Mouse (Mus musculus) right cerebral cortex, adult 18-20 months (tissue): ENCODE measurements at regions not wholly inside any gene's neighbourhood (a gene's known extent, or its start where the extent isn't known, plus 50 kb on each side); places are given as distances from the start of the nearest gene placed in this dataset.

Experiments
- DNase-seq: peaks from one replicate; pipeline ENCODE4 v3.0.0; 2022; ENCODE audit warnings: mixed read lengths

DNA sequence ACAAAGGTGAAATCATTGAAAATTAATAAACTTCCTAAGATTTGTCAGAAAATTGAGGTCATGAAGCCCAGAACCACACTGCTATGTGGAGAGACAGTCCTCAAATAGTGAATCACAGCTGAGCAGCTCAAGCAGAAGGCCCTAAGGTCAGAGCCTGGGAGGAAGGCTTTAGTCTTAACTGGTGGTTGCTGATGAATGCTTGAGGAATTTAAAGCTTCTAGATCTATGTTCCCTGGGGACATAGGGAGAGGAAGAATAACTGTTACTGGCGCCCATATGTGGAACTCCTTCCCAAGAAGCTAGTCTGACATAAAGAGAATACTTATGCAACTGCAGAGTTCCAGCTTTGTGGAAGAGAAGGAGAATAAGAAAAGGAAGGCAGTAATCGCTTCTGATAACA, 919.5 kb downstream of the D3Ertd751e start:
- no peak for DNase-seq

DNA sequence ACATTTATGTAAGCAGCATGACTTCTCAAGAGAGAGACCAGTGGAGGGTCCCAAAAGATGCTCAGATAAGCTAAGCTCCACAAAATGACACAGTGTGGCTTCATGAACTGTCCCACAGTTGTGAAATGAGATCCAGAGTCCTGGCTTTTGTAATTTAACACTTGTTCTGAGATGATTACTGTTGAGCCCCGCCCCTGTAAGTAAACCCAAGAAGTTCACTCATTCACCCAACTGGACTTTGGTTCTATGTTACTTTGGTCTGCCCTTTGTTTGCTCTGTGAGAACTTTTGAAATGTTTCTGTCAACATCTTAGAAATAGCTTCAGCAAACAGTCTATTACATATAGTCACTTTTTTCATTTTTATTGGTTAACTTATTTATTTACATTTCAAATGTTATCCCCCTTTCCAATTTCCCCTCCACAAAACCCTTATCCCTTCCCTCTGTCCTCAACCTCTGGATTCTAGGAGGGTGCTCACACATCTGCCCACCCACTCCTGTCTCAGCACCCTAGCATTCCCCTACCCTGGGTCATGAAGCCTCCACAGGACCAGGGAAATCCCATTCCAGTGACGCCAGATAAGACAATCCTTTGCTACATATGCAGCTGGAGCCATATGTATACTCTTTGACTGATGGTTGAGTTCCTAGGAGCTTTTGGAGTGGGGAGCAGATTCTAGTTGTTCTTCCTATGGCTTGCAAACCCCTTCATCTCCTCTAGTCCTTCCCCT, 934.4 kb downstream of the D3Ertd751e start:
- DNase-seq, result no peak

DNA sequence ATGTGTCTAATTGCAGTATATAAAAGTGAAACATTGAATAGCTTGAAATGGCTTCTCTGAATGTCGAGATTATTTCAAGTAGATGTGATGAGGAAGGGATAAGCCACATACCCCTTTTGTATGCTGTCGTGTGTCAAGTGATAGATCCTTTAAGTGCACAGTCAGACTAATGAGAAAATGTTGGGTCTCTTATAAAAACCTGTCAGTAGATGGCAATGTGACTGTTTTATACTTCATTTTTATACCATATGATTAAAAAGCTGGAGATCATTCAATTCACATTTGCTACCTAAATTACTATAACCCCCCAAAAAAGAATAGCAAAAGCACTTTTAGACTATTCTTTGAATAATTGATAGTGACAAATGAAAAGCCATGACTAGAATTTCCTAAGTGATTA, 952.3 kb downstream of the D3Ertd751e start:
- no peak for DNase-seq

DNA sequence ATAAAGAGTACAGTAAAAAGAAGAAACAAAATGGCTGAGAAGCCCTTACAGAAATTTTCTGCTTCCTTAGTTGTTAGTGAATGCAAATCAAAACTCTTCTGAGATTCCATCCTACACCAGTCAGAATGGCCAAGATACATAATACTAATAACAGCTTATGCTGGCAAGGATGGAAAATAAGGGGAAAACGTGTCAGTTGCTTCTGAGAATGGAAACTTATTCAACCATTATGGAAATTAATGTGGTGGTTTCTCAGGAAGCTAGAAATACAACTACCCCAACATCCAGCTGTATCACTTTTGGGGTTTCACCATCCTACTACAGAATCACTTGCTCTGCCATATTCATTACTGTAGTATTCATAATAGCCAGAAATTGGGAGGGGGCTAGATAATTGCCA, 996.5 kb downstream of the D3Ertd751e start:
- no peak for DNase-seq

DNA sequence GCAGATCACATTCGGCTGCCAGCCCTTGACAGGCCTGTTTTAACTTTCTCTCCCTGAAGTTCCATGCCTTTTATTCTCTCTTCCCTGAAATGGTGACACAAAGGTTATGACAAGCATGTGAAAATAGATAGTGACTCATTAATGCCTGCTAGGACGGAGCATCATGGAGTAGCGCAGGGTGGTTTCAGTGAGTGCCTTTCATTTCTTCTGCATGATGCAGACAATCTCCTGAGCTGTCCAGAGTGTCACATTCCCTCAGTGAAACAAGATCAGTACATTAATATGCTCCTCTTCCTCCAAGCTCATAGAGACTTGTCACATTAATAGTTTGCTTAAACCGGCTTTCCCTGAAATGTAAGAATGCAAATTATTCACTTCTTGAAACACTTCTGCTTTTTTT, 1010.7 kb downstream of the D3Ertd751e start:
- no peak for DNase-seq

DNA sequence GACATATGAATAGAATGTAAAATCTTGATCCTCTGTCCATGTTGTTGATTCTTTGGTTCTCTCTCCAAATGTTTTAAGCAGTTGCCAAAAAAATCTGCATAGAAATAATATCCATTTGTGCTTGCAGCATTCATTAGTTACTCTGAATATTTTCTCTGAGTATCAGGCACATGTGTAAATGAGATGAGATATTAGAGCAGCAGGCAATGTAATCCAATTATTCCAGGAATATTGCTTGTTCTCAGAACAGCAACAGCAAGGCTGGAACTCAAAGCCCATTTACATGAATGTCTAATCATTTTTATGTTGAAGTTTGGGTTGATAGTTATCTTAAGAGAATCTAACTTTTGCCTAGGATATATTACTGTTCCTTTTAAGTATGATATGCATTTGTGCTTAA, 1014.9 kb downstream of the D3Ertd751e start:
- no peak for DNase-seq

DNA sequence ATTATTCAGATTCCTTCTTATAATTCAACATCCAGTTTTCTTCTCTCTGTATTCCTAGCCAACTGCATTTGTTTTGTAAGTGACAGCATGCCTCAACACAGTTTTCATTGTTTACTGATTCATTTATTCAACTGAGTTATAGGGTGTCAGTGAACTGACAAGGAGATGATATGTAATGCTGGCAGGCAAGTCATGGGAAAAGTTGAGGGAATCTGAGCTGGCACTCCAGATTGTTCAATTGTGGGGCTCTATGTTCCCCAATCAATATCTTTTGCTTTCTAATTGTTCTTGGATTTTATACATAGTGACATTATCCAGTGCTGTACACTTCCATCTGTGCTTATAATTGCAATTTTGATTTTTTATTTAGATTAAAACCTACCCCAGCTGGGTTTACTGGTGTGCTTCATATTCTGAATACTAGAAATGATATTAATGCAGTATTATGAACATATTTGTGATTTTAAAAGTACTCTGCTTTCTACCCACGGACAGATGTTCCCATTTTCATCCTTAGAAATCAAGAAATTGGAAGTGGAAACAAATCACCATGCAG, 1015.5 kb downstream of the D3Ertd751e start:
- no peak for DNase-seq

DNA sequence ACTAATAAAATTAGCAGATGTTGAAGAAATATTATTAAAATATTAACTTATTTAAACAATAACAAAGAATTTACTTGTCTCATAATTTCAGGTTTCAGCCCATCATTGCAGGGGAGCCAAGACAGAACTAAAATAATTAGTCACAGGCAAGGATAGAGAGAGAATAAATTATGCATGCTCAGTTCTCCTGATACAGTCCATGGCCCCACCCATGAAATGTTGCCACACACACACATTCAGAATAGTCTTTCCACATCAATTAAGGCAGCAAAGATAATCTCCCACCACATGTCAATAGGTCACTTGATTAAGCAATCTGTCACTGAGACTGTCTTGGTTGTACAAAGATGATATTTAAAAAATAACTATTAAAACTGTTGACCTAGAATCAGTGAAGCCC, 1019.8 kb downstream of the D3Ertd751e start:
- DNase-seq, result no peak

DNA sequence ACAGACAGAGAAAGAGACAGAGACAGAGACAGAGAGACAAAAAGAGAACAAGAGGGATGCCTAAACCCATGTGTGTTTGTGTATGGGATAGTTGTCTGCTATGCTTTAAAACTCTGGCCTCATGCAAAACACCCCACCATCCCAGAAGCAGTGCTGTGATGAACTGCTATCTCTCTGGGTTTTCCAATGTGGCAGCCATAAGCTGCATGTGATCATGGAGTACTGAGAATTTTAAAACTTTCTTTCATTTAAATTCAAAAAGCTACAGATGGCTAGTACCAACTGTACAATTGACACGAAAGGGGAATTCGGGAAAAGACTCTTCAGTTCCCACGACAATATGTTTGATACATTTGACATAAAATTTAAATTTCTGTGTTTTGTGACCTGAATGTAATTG, 1041.1 kb downstream of the D3Ertd751e start:
- DNase-seq, result no peak

DNA sequence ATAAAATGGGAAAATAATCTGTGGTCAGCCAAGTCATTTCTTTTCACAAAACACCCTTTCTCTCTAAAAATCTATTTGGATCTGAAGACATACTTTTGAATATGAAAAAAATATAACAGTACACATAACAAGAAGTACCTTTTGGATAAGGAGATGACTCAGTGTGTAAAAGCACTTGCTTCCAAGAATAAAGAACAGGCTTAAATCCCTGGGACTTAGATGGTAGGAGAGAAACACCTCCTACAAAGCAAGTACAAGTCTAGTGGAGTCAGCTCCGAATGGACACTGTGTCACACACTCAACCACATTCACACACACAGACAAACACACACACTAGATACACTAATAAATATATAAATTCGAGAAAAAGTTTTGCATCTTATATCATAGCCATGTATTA, 1041.8 kb downstream of the D3Ertd751e start:
- DNase-seq, result peak; percentile 5

DNA sequence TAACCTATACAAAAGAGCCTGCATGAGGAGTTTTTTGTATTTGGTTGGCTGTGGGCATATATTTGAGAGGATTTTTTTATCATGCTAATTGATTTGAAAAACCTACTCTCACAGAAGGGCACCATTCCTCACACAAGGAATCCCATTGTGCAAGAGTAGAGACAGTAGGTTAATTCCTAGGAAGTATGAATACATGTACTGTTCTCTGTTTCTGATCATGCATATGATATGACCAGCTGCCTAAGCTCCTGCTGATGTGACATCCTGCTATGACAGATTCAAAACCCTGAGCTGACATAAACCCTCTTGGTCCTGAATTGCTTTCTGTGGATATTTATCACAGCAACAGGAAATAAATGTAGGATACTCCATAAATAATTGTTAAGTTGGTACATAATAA, 1048.0 kb downstream of the D3Ertd751e start:
- DNase-seq, result no peak

DNA sequence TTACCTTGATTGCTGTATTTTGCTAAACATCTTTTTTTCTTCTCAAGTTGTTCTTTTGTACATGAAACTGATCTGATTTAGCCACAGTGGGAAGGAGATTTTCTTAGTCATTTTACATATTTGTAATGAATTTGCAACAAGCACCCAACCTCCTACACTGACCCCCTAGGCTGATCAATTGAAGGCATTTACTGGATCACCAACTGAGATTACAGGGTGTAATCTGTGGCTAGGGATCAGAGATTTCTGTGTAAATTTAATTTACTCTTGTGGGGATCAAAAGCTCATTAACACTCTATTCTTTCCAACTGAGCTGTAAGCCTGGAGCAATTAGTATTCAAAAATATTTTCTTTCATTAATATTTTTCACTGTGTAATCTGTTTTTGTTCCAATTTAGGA, 1049.5 kb downstream of the D3Ertd751e start:
- no peak for DNase-seq

DNA sequence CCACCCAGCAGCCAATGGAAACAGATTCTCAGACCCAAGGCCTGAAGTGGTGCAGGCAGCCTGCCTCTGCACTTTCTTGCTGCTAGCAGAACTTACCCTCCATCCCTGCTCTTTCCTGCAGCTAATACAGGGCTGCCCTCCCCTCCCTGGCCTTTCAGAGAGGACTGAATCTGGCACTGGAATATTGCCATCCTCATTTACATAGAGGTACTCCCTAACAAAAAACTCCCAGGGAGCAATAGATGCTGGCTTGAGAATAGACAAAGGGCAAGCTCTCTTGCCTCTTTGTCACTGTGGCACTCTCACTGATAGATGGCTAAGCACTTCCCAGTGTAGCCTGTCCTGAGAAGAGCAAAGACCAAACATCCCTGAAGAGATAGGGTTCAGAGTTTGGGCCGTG, 1088.0 kb downstream of the D3Ertd751e start:
- DNase-seq, result no peak

DNA sequence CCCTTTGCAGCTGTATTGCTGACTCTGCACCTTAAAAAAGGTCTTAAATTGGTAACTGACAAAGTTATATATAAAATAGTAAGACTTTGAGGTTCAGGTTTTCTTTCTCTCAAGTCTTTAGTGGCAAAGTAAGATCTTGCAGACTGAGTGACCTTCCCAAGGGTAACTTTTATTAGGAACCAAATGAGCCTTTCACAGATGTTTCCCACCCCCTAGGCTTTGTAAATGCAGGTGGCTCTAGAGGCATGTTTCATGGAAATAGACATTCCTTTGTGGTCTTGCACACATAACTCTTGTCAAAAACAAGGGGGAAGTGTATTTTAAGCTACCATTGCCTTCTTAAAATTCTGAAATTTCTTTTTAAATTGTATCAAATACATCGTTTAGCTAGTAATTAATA, 1125.0 kb downstream of the D3Ertd751e start:
- no peak for DNase-seq

DNA sequence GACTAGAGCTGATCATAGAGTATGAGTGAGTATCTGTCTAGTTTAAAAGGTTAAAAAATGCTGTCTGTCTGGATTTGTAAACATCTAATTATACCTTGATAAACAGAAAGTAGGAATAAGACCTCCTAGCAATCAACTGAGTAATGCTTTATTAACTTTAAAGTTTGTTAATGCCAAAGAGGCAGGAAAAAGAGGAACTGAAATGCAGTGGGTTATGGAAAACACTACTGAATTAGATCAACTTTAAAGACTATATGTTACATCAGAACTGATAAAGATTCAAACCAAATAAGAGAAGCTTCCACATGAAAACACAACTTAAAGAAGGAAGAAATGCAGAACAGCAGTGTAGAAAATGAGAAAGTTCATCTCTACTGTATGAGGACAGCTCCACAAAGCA, 1136.6 kb downstream of the D3Ertd751e start:
- DNase-seq, result no peak

DNA sequence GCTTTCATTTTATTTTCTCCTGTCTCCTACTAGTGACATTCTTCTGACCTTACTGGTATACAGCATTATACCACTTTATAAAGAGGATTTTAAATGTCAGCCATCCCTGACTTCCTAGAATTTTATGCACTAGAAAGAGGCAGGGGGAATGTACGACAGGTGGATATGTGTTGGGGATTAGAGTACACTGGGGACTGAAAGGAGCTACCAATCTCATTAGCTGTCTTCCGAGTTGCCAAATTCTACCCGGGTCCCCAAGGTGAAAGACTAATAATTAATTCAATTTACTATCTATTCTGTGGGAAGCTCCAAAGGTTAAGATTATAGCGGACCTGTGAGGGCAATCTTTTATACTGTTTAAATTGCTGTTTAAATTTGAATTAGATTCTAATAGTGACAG, 1142.1 kb downstream of the D3Ertd751e start:
- DNase-seq, result no peak

DNA sequence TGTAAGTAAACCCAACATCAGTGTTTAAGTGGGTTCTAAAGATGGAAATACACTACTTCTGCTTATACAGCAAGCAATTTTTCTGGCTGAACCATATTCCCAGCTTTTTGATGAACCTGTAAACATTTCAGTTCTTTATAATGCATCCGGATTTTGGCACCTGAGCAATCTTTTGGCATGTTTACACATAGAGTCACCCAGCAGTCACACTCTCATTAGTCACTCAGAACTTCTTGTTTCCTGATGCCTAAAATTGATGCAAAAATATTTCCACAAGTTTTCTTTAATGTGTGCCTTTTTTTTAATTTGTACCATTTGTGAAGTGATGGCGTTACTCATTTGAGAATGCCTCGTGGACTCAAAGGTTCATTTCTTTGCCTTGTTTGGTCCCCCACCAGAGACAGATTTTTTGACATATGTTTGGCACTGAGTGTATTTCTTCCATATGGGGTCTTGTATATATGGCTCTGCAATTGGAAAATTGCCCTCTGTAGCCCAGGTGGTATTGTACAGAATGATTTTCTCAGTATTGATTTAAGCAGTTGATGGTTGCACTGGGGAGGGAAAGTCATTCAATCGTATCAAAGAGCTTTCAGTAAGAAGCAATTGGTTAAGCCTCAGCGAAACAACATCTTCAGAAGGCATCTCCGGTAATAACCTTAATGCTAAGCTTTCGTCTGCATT, 1149.7 kb downstream of the D3Ertd751e start:
- DNase-seq, result no peak

DNA sequence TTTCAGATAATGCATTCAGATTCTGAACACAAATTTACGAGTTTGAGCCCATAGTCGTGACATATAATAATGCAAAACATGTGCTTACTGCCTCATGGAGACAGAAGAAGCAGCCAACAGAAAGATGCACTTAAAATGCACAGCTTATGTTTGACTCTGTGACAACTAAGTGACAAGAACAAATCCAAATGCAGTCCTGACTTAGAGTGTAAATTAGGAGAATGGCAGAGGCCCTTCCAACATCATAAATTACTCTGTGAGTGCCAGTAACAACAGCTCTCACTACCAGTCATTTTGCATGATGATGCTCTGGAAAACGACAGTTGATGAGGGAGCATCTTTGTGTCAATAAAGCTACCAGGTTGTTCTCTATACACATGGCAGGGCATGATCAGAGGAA, 1153.4 kb downstream of the D3Ertd751e start:
- no peak for DNase-seq

DNA sequence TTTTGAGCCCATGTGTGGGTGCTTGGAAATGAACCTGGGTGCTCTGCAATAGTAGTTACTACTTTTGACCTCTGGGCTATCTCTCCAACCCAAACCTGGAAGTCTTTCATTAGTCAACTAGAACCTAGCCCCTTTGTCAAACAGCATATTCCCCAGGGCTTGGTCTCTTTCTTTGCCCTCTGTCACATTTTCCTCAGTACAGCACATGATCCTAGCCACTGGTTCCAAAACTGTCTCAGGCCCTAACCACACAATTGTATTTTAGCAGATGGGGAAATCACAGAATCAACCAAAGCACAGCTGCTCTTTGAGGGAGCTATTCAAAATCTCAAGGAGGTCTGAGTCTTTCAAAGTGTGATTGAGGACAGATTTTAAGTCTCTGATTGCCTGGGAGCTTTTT, 1155.5 kb downstream of the D3Ertd751e start:
- no peak for DNase-seq

DNA sequence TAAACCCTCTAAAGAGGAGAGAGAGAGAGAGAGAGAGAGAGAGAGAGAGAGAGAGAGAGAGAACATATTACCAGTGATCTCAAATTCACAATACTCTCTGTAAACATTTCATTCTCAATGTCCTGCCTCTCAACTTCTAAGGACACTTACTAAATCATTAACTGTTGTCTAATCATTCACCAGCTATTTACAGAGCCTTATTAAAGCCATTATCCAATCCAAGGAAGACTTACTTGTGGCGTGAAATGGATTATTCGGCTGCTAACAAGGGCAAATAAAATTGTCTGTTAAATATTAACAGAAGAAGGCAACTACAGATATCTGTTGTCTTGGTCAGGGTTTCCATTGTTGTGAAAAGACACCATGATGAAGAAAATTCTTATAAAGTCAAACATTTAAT, 1156.5 kb downstream of the D3Ertd751e start:
- DNase-seq, result no peak

DNA sequence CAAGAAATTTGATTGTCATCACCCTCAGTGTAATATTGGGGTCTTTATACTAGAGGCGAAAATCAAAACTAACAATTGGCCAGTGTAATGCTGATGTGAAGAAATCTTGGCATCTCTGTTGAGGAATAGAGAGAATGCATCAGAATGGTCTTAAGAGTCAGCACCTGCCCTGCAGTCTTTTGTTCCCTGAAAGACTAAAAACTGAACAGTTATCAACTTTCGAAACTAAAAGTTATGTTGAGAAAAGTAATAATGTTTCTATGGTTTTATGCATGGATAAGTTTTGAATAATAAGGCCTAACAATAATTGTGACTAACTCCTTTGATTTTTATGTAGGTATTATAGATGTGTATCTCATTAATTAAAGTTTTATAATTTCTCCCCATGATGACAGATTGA, 1158.6 kb downstream of the D3Ertd751e start:
- no peak for DNase-seq

DNA sequence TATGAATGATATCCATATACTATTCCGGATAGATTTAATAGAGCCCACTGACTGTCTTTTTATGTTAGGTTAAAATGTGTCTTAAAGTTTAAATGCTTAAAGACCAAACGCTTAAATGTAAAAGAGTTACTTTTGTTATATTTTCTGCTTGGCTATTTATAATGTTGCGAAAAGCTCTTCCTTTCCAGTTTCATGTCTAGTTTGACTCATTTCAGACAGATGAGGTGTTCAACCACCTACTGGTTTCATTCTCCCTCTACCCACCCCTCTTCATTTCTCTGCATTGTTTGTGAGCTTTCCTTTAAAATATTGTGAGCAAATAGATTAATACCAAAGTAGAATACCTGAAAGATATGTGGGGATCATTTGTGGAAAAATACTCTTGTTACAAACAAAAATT, 1163.8 kb downstream of the D3Ertd751e start:
- DNase-seq, result no peak

DNA sequence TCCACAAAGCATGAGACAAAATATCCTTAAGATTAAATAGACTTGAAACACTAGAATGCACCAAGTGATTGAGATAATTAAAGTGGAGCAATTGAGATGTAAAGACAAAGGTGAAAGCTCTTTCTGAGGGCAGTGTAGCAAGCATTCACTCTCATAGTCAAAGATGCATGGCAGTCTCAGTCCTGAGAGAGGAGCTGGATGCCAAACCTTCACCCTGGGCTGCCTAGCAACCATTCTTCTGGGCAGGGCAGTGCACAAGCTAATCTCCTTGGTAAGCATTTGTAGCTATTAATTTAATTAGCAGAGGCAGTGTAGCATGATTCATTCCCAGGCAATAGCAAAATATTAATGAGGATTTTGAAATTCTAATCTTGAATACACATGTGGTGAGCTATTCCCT, 1166.0 kb downstream of the D3Ertd751e start:
- DNase-seq, result no peak

DNA sequence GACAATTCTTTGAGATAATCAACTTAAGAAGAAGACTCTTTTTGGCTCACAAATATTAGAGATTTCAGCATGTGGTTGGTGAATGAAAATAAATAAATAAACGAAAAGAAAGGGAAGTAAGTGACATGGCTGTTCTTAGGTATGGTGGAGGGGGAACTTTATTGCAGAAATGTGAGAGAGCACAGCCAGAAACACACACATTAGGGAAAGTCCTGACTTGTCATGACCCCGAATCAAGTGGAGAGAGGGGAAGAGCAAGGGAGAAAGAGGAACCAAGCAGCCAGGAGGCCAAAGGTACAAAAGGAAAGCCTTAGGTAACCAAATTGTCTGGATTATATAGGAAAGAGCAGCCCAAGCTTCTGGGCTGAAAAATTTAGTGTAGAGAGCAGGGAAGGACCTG, 1172.7 kb downstream of the D3Ertd751e start:
- DNase-seq, result no peak

DNA sequence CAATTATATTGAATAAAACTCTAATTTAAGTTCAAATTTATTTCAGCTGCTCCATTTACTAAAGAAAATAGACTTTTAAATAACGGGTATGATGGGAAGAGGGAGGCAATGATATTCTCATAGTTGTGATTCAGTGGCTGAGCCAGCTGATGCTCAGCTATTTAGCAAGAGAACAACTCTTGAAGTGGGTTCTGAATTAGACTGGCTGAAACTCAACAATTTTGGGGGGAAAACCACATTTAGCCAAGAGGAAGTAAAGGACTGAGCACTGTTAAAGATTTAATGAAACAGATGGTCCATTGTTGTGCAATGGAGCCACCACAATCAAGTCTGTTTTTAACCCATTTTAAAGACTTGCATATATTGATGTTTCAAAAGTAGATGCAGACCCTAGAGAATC, 1193.0 kb downstream of the D3Ertd751e start:
- DNase-seq, result no peak
